Mouse (Mus musculus) limb, embryonic 13.5 days (tissue): Measurements from ENCODE around the gene Fndc1. TPM values are rescaled to one million over a fixed set of nuclear protein-coding genes. Genes with fewer than 3 reads are reported as not detected.
A peak's percentile ranks its signal among the peaks of the same experiment; 100 is the strongest.

ENCODE experiments used
- ATAC-seq: fragments of 200-750 bp; cut with Nextera tagmentation; 2 replicates; pipeline ENCODE4 v1.8.0; 2017; ENCODE audit warnings: low read depth, moderate number of reproducible peaks, moderate TSS enrichment; ENCODE audit not compliant: low FRiP score
- H3K27ac ChIP-seq: fragments of 300-500 bp; sonication (generic); 2 replicates; pipeline ENCODE4 v1.5.1; 2015; ENCODE audit warnings: inconsistent platforms, mild to moderate bottlenecking, moderate library complexity
- H3K27me3 ChIP-seq: fragments of 300-500 bp; sonication (generic); 2 replicates; pipeline ENCODE4 v1.6.1; 2015; ENCODE audit warnings: mild to moderate bottlenecking, inconsistent platforms
- H3K36me3 ChIP-seq: fragments of 300-500 bp; sonication (generic); 2 replicates; pipeline ENCODE4 v1.6.1; 2015; ENCODE audit warnings: inconsistent platforms, mild to moderate bottlenecking, moderate library complexity
- H3K4me1 ChIP-seq: fragments of 300-500 bp; sonication (generic); 2 replicates; pipeline ENCODE4 v1.6.1; 2015; ENCODE audit warnings: inconsistent platforms
- H3K4me2 ChIP-seq: fragments of 300-500 bp; sonication (generic); replicated peaks from 2 replicates; pipeline ENCODE4 v1.6.1; 2015; ENCODE audit warnings: inconsistent platforms, mild to moderate bottlenecking, moderate library complexity
- H3K4me3 ChIP-seq: fragments of 300-500 bp; sonication (generic); 2 replicates; pipeline ENCODE4 v1.5.1; 2015; ENCODE audit warnings: moderate library complexity, mild to moderate bottlenecking, inconsistent platforms
- H3K9ac ChIP-seq: fragments of 300-500 bp; sonication (generic); 2 replicates; pipeline ENCODE4 v1.6.1; 2015; ENCODE audit warnings: mild to moderate bottlenecking, inconsistent platforms
- H3K9me3 ChIP-seq: fragments of 300-500 bp; sonication (generic); 2 replicates; pipeline ENCODE4 v1.6.1; 2016; ENCODE audit warnings: inconsistent platforms
- WGBS: fragments of 180-500 bp; shearing (Covaris S2); methylation state at CpG from one replicate; pipeline ENCODE4 v1.1.7; 2015; 5-methylcytosine and 5-hydroxymethylcytosine counted together
- polyA plus RNA-seq: library from polyadenylated mRNA; unstranded; fragments of >200 nt; fragmentation: Nextera tagmentation; extraction: Ambion mirVana; gene quantifications from 2 replicates; pipeline ENCODE4 v1.2.1, GENCODE M21; 2015

The Fndc1 gene
- polyA plus RNA-seq, 1 experiment from 2014 or later = 32.1 TPM

DNA sequence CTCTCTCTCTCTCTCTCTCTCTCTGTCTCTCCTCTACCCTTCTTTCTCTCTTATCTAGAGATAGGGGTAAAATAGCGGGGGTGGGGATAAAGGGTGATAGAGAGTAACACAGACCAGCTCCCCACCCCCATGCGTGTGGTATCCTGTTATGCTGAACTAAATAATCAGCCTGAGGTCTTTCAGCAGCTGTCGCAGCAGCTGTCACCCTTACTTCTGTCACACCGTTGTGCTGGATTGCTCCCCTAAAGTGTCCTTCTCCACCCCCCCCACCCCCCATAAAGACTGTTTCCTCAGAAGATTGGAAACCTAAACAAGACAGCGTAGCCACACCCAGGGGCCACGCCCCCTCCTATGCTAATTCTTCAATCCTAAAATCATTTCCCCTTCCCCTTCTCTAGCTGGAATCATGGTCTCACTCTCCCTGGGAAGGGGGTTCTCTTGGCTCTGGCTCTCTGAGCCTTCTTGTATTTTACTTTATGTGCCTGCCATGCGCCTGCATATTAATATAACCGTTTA lies 33.8 kb upstream of the Fndc1 start:
- Histone ChIP-seq H3K4me3 (no peak overlapping the region), H3K27me3 (no peaks in the 10 kb centered on the region), H3K27ac (no peak overlapping the region), H3K9ac (no peak overlapping the region), H3K4me2 (no peak overlapping the region), H3K36me3 (no peaks in the 10 kb centered on the region), H3K9me3 (no peaks in the 10 kb centered on the region), H3K4me1 (no peaks in the 10 kb centered on the region)
- peak; percentile 41; the same call in 1 of the 2 replicates for ATAC-seq
- WGBS = 46% methylated on average over 8 of the region's 8 CpGs

DNA sequence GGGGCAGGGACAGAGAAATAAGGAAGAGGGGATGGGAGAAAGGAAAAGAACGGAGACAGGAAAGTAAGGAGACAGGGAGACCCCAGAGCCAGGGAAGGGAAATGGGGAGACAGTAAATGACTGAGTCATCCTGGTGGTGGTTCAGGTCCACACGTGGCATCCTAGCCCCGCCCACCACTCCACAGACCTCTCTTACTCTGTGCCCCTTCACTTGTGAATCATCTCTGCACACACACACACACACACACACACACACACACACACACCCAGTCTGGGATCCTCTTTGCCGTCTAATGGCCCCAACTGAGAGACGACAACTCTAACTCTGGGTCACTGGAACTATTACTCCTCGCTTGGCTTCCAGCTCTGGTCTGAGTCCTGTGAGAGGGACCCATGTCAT lies 30.6 kb upstream of the Fndc1 start:
- H3K27me3 ChIP-seq = no peaks in the 10 kb centered on the region
- H3K9me3 ChIP-seq = no peaks in the 10 kb centered on the region
- no peak for ATAC-seq
- H3K4me1 ChIP-seq = peaks cover under 1% of the 10 kb centered on the region; the same call in 1 of the 2 replicates
- 74% methylated on average over 6 of the region's 6 CpGs for WGBS
- H3K9ac ChIP-seq = no peak overlapping the region
- no peaks in the 10 kb centered on the region for H3K36me3 ChIP-seq
- no peak overlapping the region for H3K4me3 ChIP-seq
- no peak overlapping the region for H3K4me2 ChIP-seq
- H3K27ac ChIP-seq = no peak overlapping the region

DNA sequence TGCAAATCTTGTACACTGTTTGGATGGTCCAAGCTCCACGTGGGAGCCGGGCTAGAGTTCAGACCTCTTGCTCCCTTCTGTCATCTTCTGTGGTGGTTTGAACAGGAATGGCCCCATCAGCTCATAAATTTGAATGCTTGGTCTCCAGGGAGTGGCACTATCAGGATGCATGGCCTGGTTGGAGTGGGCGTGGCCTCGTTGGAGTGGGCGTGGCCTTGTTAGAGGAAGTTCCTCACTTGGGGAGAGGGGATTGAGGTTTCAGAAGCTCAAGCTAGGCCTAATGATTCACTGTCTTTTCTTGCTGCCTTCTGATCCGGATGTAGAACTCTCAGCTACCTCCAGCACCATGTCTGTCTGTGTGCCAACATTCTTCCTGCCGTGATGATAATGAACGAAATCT lies 28.7 kb upstream of the Fndc1 start:
- H3K27me3 ChIP-seq = no peaks in the 10 kb centered on the region
- H3K4me1 ChIP-seq = peaks cover 17% of the 10 kb centered on the region
- H3K4me3 ChIP-seq = no peak overlapping the region
- no peaks in the 10 kb centered on the region for H3K36me3 ChIP-seq
- ATAC-seq = no peak
- no peaks in the 10 kb centered on the region for H3K9me3 ChIP-seq
- no peak overlapping the region for H3K4me2 ChIP-seq
- no peak overlapping the region for H3K9ac ChIP-seq
- 80% methylated on average over 8 of the region's 8 CpGs for WGBS
- H3K27ac ChIP-seq = no peak overlapping the region

DNA sequence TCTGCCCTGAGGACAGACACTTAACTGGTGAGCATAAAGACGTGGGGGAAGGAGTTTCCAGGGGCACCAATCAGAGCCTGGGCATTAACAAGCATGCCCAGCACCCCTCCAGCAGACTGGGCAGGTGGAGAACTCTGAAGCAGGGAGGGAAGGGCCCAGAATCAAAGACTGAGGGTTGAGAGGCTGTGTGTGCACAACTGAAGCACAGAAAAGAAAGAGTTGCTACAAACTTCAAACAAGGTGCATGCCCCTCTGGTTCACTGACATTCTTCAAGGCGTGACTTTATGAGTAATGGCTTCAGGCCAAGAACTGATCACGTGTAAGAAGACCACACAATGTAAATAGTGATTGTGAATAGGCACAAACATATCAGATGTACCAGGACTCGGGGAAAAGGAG lies 24.9 kb upstream of the Fndc1 start:
- Histone ChIP-seq H3K36me3 (no peaks in the 10 kb centered on the region), H3K4me1 (peaks cover 24% of the 10 kb centered on the region), H3K4me2 (no peak overlapping the region), H3K27me3 (no peaks in the 10 kb centered on the region), H3K9ac (no peak overlapping the region), H3K4me3 (no peak overlapping the region), H3K9me3 (no peaks in the 10 kb centered on the region), H3K27ac (no peak overlapping the region)
- 17% methylated on average over 4 of the region's 4 CpGs for WGBS
- ATAC-seq = no peak

DNA sequence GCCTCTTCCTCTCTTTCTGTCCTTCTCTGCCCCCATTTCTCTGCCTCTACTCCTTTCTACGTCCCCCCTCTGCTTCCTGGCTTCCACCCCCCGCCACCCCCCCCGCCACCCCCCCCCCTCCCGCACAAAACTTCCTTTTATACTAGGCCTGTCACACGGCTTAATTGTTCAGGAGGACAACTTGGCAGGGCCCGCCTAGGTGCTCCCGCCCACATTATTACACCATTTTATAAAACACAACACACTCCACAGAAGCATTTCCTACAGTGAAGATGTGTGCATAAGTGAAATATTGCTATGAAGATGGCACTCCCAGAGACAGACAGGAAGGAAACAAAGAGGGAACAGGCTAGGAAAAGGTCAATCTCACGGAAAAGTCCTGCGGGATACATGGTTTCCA lies 24.4 kb upstream of the Fndc1 start:
- Histone ChIP-seq H3K36me3 (no peaks in the 10 kb centered on the region), H3K4me3 (no peak overlapping the region), H3K9ac (no peak overlapping the region), H3K9me3 (no peaks in the 10 kb centered on the region), H3K27me3 (no peaks in the 10 kb centered on the region), H3K27ac (no peak overlapping the region), H3K4me1 (peaks cover 24% of the 10 kb centered on the region), H3K4me2 (no peak overlapping the region)
- no peak for ATAC-seq
- WGBS = 66% methylated on average over 9 of the region's 9 CpGs

DNA sequence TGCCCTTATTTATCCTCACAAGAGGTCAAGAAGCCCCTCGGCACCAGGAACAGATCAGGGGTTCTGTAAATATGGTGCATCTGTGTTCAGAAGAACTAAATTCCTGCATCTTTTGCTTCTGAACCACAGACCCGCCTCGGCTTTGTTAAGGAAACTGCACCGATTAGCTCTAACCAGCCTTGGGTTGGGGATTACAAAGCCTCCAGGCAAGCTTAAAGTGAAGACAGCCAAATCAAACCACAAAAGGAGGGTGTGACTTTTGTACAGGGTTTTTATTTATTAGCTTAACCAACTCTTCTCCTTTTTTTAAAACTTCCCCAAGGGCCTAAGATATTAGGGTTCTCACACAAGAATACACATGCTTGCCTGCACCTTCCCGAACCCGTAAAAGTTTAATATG lies 23.1 kb upstream of the Fndc1 start:
- Histone ChIP-seq H3K4me3 (no peak overlapping the region), H3K9ac (no peak overlapping the region), H3K36me3 (no peaks in the 10 kb centered on the region), H3K27ac (no peak overlapping the region), H3K4me1 (peaks cover 24% of the 10 kb centered on the region), H3K27me3 (no peaks in the 10 kb centered on the region), H3K4me2 (no peak overlapping the region), H3K9me3 (no peaks in the 10 kb centered on the region)
- WGBS = 44% methylated on average over 6 of the region's 6 CpGs
- ATAC-seq = no peak

DNA sequence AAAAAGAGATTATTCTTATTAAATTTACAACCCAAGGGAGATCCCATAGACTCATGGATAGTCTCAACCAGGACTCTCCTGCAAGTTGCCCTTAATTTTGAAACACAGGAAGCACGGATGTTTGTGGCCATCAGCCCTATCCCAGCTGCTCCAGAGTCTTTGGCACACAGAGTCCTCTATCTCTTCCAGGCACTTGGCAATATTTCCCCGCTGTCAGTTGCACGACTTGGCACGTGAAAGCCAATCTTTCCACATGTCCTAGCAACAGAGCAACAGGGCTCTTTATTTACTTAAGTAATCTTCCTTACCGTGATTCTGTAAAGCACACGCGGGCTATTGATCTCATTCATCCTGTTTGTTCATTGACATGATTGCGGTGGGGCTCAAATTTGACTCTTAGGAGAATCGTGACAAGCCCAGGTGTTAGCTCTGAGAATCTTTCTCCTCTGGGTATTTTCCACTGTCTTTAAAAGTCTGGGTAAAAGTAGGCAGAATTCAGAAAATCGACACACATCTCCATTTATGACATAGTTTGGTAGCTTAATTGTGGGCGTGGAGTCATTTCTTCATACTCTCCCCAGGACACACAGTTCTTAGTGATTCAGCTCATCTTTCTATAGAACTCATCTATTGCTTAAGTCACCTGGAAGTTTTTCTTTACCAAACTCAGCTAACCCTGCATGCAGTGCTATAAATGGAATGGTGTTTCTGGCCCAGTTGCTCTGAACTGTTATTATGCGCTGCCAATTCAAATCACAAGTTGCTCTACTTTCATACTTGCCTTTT lies 13.6 kb upstream of the Fndc1 start:
- H3K4me2 ChIP-seq = no peak overlapping the region
- H3K27me3 ChIP-seq = no peaks in the 10 kb centered on the region
- H3K4me1 ChIP-seq = no peaks in the 10 kb centered on the region
- no peak overlapping the region for H3K27ac ChIP-seq
- no peak overlapping the region for H3K4me3 ChIP-seq
- 88% methylated on average over 12 of the region's 12 CpGs for WGBS
- ATAC-seq = no peak
- H3K9me3 ChIP-seq = no peaks in the 10 kb centered on the region
- H3K9ac ChIP-seq = no peak overlapping the region
- H3K36me3 ChIP-seq = no peaks in the 10 kb centered on the region

DNA sequence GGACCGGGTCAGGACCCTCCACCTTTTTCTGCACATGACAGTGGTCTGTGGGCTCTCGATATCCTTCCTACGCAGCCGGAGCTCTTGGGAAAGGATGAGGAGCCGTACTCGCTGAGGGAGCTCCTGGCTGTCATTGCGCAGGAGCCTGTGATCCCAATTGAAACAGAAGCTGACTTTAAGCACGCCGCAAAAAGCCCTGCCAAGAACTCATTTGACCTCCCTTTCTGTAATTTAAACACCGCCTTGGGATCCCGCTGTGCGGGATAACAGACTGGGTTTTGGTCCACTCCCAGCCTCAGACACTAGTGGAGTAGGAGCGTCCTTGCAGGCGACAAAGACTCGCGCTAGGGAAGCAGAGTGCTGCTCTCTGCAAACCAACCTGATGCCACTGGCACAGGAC lies 484 bp upstream of the Fndc1 start:
- Histone ChIP-seq H3K36me3 (no peaks in the 10 kb centered on the region), H3K9ac (peak overlapping the region; percentile 71), H3K27me3 (peaks cover 59% of the 10 kb centered on the region), H3K4me3 (peak overlapping the region; percentile 57), H3K9me3 (no peaks in the 10 kb centered on the region), H3K4me1 (peaks cover 13% of the 10 kb centered on the region), H3K4me2 (peak overlapping the region; percentile 97), H3K27ac (no peak overlapping the region)
- 11% methylated on average over 16 of the region's 16 CpGs for WGBS
- ATAC-seq = no peak

DNA sequence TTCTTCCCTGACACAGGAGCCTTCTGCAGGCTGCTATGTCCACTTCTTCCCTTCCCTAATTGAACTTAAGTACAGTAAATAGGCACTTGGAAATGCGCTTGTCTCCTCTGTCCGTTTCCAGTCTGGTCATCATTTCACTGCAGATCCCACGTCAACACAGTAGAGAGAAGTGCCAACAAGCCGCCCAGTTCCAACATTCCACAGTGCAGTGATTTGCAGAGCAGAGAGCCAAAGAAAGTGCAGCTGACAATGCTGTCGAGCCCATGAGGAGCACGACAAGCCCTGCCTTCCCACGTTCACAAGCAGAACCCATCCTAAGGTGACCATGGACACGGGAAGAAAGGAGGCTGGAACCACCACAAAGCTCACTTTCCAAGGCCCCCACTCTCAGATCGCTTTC lies 1.7 kb downstream of the Fndc1 start:
- H3K9ac ChIP-seq = no peak overlapping the region
- peak overlapping the region; percentile 7; the same call in 1 of the 2 replicates for H3K4me3 ChIP-seq
- ATAC-seq = no peak
- H3K9me3 ChIP-seq = no peaks in the 10 kb centered on the region
- H3K4me1 ChIP-seq = peaks cover 21% of the 10 kb centered on the region
- peak overlapping the region; percentile 97 for H3K4me2 ChIP-seq
- WGBS = 64% methylated on average over 9 of the region's 9 CpGs
- peaks cover 59% of the 10 kb centered on the region for H3K27me3 ChIP-seq
- no peak overlapping the region for H3K27ac ChIP-seq
- H3K36me3 ChIP-seq = no peaks in the 10 kb centered on the region

DNA sequence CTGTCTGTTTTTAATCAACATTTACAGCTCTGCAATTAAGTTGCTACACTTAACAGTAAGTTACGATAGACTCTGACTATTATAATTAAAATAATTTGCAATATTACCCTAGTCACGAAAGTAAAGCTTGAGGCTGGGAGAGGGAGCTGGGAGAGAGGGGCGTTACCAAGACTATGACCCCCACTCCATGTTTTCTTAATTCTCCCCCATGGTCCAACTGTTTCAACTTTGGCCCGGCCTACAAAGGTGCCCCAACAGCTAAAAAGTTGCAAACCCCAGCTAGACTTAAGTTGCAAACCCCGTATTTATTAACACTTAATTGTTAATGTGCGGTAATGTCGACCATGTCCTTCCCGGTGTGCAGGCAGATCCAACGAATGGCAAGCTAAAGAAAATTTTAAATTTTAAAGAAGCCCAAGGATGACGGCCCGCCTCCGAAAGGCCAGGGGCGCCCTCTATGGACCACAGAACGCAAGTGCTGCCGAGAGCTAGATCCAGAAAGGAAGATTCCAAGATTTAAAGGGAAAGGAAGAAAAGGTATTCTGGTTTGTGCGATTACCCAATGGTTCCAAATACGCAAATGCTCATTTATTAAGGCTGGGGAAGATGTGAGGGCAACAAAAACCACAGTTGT lies 5.4 kb downstream of the Fndc1 start:
- H3K27ac ChIP-seq = no peak overlapping the region
- peaks cover 9% of the 10 kb centered on the region for H3K4me1 ChIP-seq
- ATAC-seq = peak; percentile 61; the same call in 1 of the 2 replicates
- H3K4me2 ChIP-seq = peak overlapping the region; percentile 41
- 14% methylated on average over 17 of the region's 17 CpGs for WGBS
- H3K9ac ChIP-seq = no peak overlapping the region
- peaks cover 29% of the 10 kb centered on the region for H3K27me3 ChIP-seq
- no peaks in the 10 kb centered on the region for H3K36me3 ChIP-seq
- H3K9me3 ChIP-seq = no peaks in the 10 kb centered on the region
- peak overlapping the region; percentile 18; the same call in 1 of the 2 replicates for H3K4me3 ChIP-seq

DNA sequence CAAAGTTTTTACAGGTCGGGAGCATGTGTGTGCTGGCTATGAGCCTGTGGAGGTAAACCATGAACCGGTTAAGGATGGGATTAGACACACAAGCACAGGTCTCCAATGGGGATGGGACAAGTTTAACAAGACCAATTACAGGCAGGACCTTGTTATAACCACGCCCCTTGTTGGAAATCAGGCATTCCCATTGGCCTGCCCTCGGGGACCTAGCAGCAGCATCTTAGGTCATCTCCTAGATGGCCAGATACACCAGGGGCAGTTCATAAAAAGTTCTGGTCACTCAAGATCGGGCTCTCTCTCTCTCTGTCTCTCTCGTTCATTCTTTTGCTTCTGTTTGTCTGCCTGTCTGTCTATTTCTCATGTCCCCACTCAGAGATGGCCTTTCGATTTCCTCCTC lies 6.9 kb downstream of the Fndc1 start:
- no peak overlapping the region for H3K4me2 ChIP-seq
- H3K4me1 ChIP-seq = peaks cover 8% of the 10 kb centered on the region
- no peaks in the 10 kb centered on the region for H3K9me3 ChIP-seq
- H3K27me3 ChIP-seq = peaks cover 14% of the 10 kb centered on the region
- H3K4me3 ChIP-seq = no peak overlapping the region
- H3K36me3 ChIP-seq = no peaks in the 10 kb centered on the region
- 78% methylated on average over 7 of the region's 7 CpGs for WGBS
- H3K27ac ChIP-seq = no peak overlapping the region
- H3K9ac ChIP-seq = no peak overlapping the region
- ATAC-seq = no peak

DNA sequence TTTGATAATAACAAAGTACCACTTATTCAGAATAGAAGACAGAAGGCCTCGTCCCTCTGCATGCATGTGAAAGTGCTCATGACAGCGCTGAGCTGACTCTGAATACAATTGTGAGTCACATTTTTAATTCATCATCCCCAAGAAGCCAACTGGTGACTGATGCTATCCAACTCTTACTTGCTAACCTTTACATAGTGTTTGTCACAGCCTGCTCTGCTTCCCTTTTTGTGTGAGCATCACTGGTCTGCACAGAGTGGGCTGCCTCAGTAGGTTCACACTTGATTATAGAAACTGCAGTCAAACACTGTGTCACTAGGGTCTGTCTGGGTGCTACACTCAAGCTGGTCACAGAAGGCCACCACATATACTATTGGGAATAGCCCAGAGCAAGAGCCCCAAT lies 10.5 kb downstream of the Fndc1 start:
- H3K27me3 ChIP-seq = no peaks in the 10 kb centered on the region
- H3K36me3 ChIP-seq = no peaks in the 10 kb centered on the region
- no peak overlapping the region for H3K9ac ChIP-seq
- H3K27ac ChIP-seq = no peak overlapping the region
- no peaks in the 10 kb centered on the region for H3K9me3 ChIP-seq
- H3K4me2 ChIP-seq = no peak overlapping the region
- WGBS = 85% methylated on average over 2 of the region's 2 CpGs
- ATAC-seq = no peak
- peaks cover 5% of the 10 kb centered on the region; the same call in 1 of the 2 replicates for H3K4me1 ChIP-seq
- no peak overlapping the region for H3K4me3 ChIP-seq
